Mouse (Mus musculus): Measurements from ENCODE around the gene Uvrag. TPM values are rescaled to one million over a fixed set of nuclear protein-coding genes. Genes with fewer than 3 reads are reported as not detected.

The Uvrag gene
- polyA plus RNA-seq, 1 experiment from 2014 or later, result 15.0 TPM

DNA sequence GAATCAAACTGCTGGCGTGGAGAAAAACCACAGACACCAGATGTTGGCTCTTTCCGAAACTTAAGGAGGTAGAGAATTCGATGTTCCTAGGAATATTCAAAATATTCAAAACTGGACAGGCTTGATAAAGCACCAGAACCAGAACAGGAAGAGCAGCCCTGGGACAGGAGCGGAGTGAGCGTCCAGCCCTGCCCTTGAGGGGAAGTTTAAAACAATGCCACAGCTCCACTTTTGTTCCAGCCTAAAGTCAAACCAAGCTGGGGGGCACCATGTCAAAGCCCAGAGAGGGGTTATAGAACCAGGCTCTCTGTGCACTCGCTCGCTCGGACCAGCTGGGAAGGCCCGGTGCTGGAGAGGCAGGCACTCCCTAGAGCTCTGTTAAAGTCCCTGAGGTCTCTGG is 8.3 kb downstream of the Uvrag start:
- Histone ChIP-seq H3K9ac (no peak overlapping the region), H3K4me2 (replicated peaks) (no peak overlapping the region), H3K27ac (no peak overlapping the region), H3K4me3 (no peak overlapping the region), H3K4me1 (peaks cover 7% of the 10 kb centered on the region), H3K36me3 (no peaks in the 10 kb centered on the region), H3K27me3 (replicated peaks) (no peaks in the 10 kb centered on the region), H3K9me3 (0 out of 2 replicates have a peak, but pooled peaks cover 8% of the 10 kb centered on the region)
- no peak for ATAC-seq (ENCODE audit: low FRiP score, low read depth)
- 92% methylated on average over 9 of the region's 9 CpGs for WGBS

- H3K4me3 ChIP-seq, result no peak overlapping the region
- no peaks in the 10 kb centered on the region for H3K36me3 ChIP-seq
- no peak for ATAC-seq (ENCODE audit: low FRiP score, low read depth)
- H3K27me3 ChIP-seq (replicated peaks), result no peaks in the 10 kb centered on the region
- H3K4me1 ChIP-seq, result peaks cover 10% of the 10 kb centered on the region
- 83% methylated on average over 6 of the region's 6 CpGs for WGBS
- no peak overlapping the region for H3K27ac ChIP-seq
- no peak overlapping the region for H3K9ac ChIP-seq
- 0 out of 2 replicates have a peak, but pooled peaks cover 8% of the 10 kb centered on the region for H3K9me3 ChIP-seq
- H3K4me2 ChIP-seq (replicated peaks), result no peak overlapping the region
Measured at GRCm38 (mm10) chr7:99131819-99132353, 9.1 kb downstream of the Uvrag start.

DNA sequence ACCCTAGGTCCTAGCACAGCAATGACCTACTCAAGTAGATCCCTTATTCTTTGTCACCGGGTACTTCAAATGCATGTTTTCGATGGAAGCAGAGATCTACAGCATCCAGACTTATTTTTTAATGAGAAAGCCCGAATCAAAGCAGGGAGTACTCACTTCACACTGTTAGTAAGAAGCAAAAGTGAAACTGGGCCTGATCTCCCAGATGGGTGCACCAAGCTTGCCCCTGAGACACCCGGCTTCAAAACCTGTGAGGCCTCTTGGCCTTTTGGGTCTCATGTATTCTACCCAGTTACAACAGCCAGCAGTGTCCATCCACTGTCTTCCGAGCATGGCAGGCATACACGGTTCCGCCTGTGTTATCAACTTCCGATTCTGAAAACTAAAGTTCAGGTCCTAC is 12.0 kb downstream of the Uvrag start:
- 95% methylated on average over 8 of the region's 8 CpGs for WGBS
- Histone ChIP-seq H3K27me3 (replicated peaks) (no peaks in the 10 kb centered on the region), H3K4me2 (replicated peaks) (no peak overlapping the region), H3K4me3 (no peak overlapping the region), H3K27ac (no peak overlapping the region), H3K9me3 (no peaks in the 10 kb centered on the region), H3K36me3 (no peaks in the 10 kb centered on the region), H3K9ac (no peak overlapping the region), H3K4me1 (peaks cover 10% of the 10 kb centered on the region)
- no peak for ATAC-seq (ENCODE audit: low FRiP score, low read depth)

GRCm38 (mm10) chr7:99128020-99128950 is 12.7 kb downstream of the Uvrag start:
- Histone ChIP-seq H3K9me3 (no peaks in the 10 kb centered on the region), H3K4me3 (no peak overlapping the region), H3K27ac (no peak overlapping the region), H3K9ac (no peak overlapping the region), H3K36me3 (no peaks in the 10 kb centered on the region), H3K27me3 (replicated peaks) (no peaks in the 10 kb centered on the region), H3K4me1 (peaks cover 10% of the 10 kb centered on the region), H3K4me2 (replicated peaks) (no peak overlapping the region)
- 46% methylated on average over 10 of the region's 10 CpGs for WGBS
- no peak for ATAC-seq (ENCODE audit: low FRiP score, low read depth)

- peaks cover 10% of the 10 kb centered on the region for H3K4me1 ChIP-seq
- no peak overlapping the region for H3K4me3 ChIP-seq
- H3K27ac ChIP-seq, result no peak overlapping the region
- no peak overlapping the region for H3K4me2 ChIP-seq (replicated peaks)
- H3K36me3 ChIP-seq, result no peaks in the 10 kb centered on the region
- no peaks in the 10 kb centered on the region for H3K27me3 ChIP-seq (replicated peaks)
- ATAC-seq (ENCODE audit: low FRiP score, low read depth), result no peak
- H3K9me3 ChIP-seq, result no peaks in the 10 kb centered on the region
- 95% methylated on average over 8 of the region's 8 CpGs for WGBS
- H3K9ac ChIP-seq, result no peak overlapping the region
Measured at GRCm38 (mm10) chr7:99126057-99126456, 14.9 kb downstream of the Uvrag start.

- 80% methylated on average over 5 of the region's 5 CpGs for WGBS
- Histone ChIP-seq H3K27me3 (replicated peaks) (no peaks in the 10 kb centered on the region), H3K4me1 (peaks cover 4% of the 10 kb centered on the region), H3K36me3 (no peaks in the 10 kb centered on the region), H3K9me3 (no peaks in the 10 kb centered on the region), H3K27ac (no peak overlapping the region), H3K9ac (no peak overlapping the region), H3K4me3 (no peak overlapping the region), H3K4me2 (replicated peaks) (no peak overlapping the region)
- no peak for ATAC-seq (ENCODE audit: low FRiP score, low read depth)
Measured at GRCm38 (mm10) chr7:99122651-99123050, 18.3 kb downstream of the Uvrag start.

DNA sequence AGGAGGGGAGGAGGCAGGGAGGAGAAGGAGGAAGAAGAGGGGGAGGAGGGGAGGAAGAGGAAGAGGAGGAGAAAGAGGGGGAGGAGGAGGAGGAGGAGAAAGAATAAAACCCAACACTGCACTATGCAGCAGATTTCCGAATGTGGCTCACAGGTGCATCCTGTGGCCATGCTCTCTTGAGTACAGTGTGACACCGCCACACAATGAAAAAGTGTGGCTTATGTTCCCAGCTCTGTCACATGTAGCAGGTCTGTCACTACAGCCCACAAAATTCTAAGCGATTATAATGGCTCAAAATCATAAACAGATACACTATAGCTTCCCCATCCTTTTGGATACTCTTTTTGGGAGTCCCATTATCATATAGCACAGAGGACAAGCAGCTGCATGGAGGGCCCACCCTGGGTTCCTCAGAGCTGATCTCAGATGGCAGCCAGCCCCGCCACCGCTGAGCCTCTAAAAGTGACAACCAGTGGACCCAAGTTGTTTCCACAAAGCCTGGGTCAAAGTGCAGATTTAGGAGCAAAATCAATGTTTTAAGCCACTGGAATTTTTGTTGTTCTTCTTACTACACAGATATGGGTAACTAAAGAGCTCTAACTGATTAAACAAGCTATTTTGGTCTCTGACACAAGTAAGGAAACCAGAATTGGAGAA is 19.9 kb downstream of the Uvrag start:
- H3K4me1 ChIP-seq, result no peaks in the 10 kb centered on the region
- H3K4me3 ChIP-seq, result no peak overlapping the region
- 93% methylated on average over 5 of the region's 5 CpGs for WGBS
- no peak for ATAC-seq (ENCODE audit: low FRiP score, low read depth)
- H3K9me3 ChIP-seq, result no peaks in the 10 kb centered on the region
- no peaks in the 10 kb centered on the region for H3K27me3 ChIP-seq (replicated peaks)
- no peak overlapping the region for H3K9ac ChIP-seq
- no peak overlapping the region for H3K4me2 ChIP-seq (replicated peaks)
- H3K27ac ChIP-seq, result no peak overlapping the region
- H3K36me3 ChIP-seq, result no peaks in the 10 kb centered on the region

- Histone ChIP-seq H3K27ac (no peak overlapping the region), H3K9me3 (no peaks in the 10 kb centered on the region), H3K9ac (no peak overlapping the region), H3K4me2 (replicated peaks) (no peak overlapping the region), H3K27me3 (replicated peaks) (no peaks in the 10 kb centered on the region), H3K4me3 (no peak overlapping the region), H3K36me3 (no peaks in the 10 kb centered on the region), H3K4me1 (no peaks in the 10 kb centered on the region)
- no peak for ATAC-seq (ENCODE audit: low FRiP score, low read depth)
- WGBS, result 84% methylated on average over 4 of the region's 4 CpGs
Measured at GRCm38 (mm10) chr7:99120082-99120481, 20.9 kb downstream of the Uvrag start.

GRCm38 (mm10) chr7:99116781-99117180 is 24.2 kb downstream of the Uvrag start:
- Histone ChIP-seq H3K4me2 (replicated peaks) (no peak overlapping the region), H3K9me3 (no peaks in the 10 kb centered on the region), H3K27ac (no peak overlapping the region), H3K4me3 (no peak overlapping the region), H3K4me1 (no peaks in the 10 kb centered on the region), H3K9ac (no peak overlapping the region), H3K27me3 (replicated peaks) (no peaks in the 10 kb centered on the region), H3K36me3 (no peaks in the 10 kb centered on the region)
- 81% methylated on average over 3 of the region's 3 CpGs for WGBS
- no peak for ATAC-seq (ENCODE audit: low FRiP score, low read depth)

- Histone ChIP-seq H3K4me2 (replicated peaks) (no peak overlapping the region), H3K36me3 (no peaks in the 10 kb centered on the region), H3K27ac (no peak overlapping the region), H3K4me1 (no peaks in the 10 kb centered on the region), H3K9me3 (no peaks in the 10 kb centered on the region), H3K4me3 (no peak overlapping the region), H3K9ac (no peak overlapping the region), H3K27me3 (replicated peaks) (no peaks in the 10 kb centered on the region)
- no peak for ATAC-seq (ENCODE audit: low FRiP score, low read depth)
- WGBS, result 89% methylated on average over 16 of the region's 16 CpGs
Measured at GRCm38 (mm10) chr7:99114006-99114726, 26.8 kb downstream of the Uvrag start.

- ATAC-seq (ENCODE audit: low FRiP score, low read depth), result no peak
- Histone ChIP-seq H3K27me3 (replicated peaks) (no peaks in the 10 kb centered on the region), H3K36me3 (no peaks in the 10 kb centered on the region), H3K27ac (no peak overlapping the region), H3K9me3 (no peaks in the 10 kb centered on the region), H3K9ac (no peak overlapping the region), H3K4me3 (no peak overlapping the region), H3K4me1 (peaks cover 10% of the 10 kb centered on the region), H3K4me2 (replicated peaks) (no peak overlapping the region)
- WGBS, result 52% methylated on average over 3 of the region's 3 CpGs
Measured at GRCm38 (mm10) chr7:99107566-99107965, 33.4 kb downstream of the Uvrag start.

GRCm38 (mm10) chr7:99106714-99107270 is 34.1 kb downstream of the Uvrag start:
- no peak for ATAC-seq (ENCODE audit: low FRiP score, low read depth)
- no peaks in the 10 kb centered on the region for H3K36me3 ChIP-seq
- H3K9me3 ChIP-seq, result no peaks in the 10 kb centered on the region
- 53% methylated on average over 4 of the region's 4 CpGs for WGBS
- H3K4me3 ChIP-seq, result no peak overlapping the region
- no peak overlapping the region for H3K4me2 ChIP-seq (replicated peaks)
- no peaks in the 10 kb centered on the region for H3K27me3 ChIP-seq (replicated peaks)
- peaks cover 17% of the 10 kb centered on the region for H3K4me1 ChIP-seq
- H3K9ac ChIP-seq, result no peak overlapping the region
- no peak overlapping the region for H3K27ac ChIP-seq

All from neural tube, embryonic 12.5 days (tissue).